Mouse (Mus musculus) c-Kit-positive CD71-positive TER-119-negative erythroid progenitor cells, embryonic 14.5 days (primary cell): ENCODE data around the gene Hspa4.
"Not testable (repeated sequence)": the region's sequence is repeated elsewhere in the genome, so short reads cannot be mapped to it uniquely, and the experiment has no call there.

ENCODE experiments used
- DNase-seq: peaks from one replicate; pipeline ENCODE4 v3.0.0-alpha.2; 2013; ENCODE audit warnings: low read depth

Hspa4 gene

GRCm38 (mm10) chr11:53307558-53308065, 7.4 kb upstream of the Hspa4 start:
- DNase-seq: no peak

- DNase-seq: no peak
Measured at GRCm38 (mm10) chr11:53306965-53307364, 6.7 kb upstream of the Hspa4 start.

GRCm38 (mm10) chr11:53304044-53304840, 4.0 kb upstream of the Hspa4 start:
- no peak for DNase-seq

GRCm38 (mm10) chr11:53301167-53301515, 884 bp upstream of the Hspa4 start:
- no peak for DNase-seq

GRCm38 (mm10) chr11:53299551-53300329, 517 bp downstream of the Hspa4 start:
- peak; percentile 45 for DNase-seq

- DNase-seq: no peak
Measured at GRCm38 (mm10) chr11:53297947-53298860, 2.1 kb downstream of the Hspa4 start.

- no peak for DNase-seq
Measured at GRCm38 (mm10) chr11:53296880-53297279, 3.4 kb downstream of the Hspa4 start.

GRCm38 (mm10) chr11:53294441-53294840, 5.8 kb downstream of the Hspa4 start:
- DNase-seq: no peak

- no peak for DNase-seq
Measured at GRCm38 (mm10) chr11:53290871-53291270, 9.4 kb downstream of the Hspa4 start.

GRCm38 (mm10) chr11:53290187-53290586, 10.1 kb downstream of the Hspa4 start:
- DNase-seq: not testable (repeated sequence)

GRCm38 (mm10) chr11:53285885-53286284, 14.4 kb downstream of the Hspa4 start:
- DNase-seq: no peak

GRCm38 (mm10) chr11:53278411-53278810, 21.8 kb downstream of the Hspa4 start:
- DNase-seq: no peak

- no peak for DNase-seq
Measured at GRCm38 (mm10) chr11:53275358-53275757, 24.9 kb downstream of the Hspa4 start.

GRCm38 (mm10) chr11:53273313-53273712, 26.9 kb downstream of the Hspa4 start:
- DNase-seq: no peak

GRCm38 (mm10) chr11:53269596-53269995, 30.7 kb downstream of the Hspa4 start:
- no peak for DNase-seq

- no peak for DNase-seq
Measured at GRCm38 (mm10) chr11:53260556-53260955, 39.7 kb downstream of the Hspa4 start.

- no peak for DNase-seq
Measured at GRCm38 (mm10) chr11:53260056-53260455, 40.2 kb downstream of the Hspa4 start.

- DNase-seq: no peak
Measured at GRCm38 (mm10) chr11:53259047-53259632, 41.1 kb downstream of the Hspa4 start.

GRCm38 (mm10) chr11:53256914-53257313, 43.3 kb downstream of the Hspa4 start:
- DNase-seq: no peak

GRCm38 (mm10) chr11:53254926-53255325, 45.3 kb downstream of the Hspa4 start:
- peak; percentile 29 for DNase-seq

- peak; percentile 37 for DNase-seq
Measured at GRCm38 (mm10) chr11:53254428-53254827, 45.8 kb downstream of the Hspa4 start.
